Mouse (Mus musculus) Muller cell, postnatal 12 days (primary cell): Measurements from ENCODE around the gene Vps13c.

ENCODE experiments used
- DNase-seq: peaks from one replicate; pipeline ENCODE4 v3.0.0-alpha.2; 2015; ENCODE audit errors: inconsistent ontology term

The Vps13c gene

DNA sequence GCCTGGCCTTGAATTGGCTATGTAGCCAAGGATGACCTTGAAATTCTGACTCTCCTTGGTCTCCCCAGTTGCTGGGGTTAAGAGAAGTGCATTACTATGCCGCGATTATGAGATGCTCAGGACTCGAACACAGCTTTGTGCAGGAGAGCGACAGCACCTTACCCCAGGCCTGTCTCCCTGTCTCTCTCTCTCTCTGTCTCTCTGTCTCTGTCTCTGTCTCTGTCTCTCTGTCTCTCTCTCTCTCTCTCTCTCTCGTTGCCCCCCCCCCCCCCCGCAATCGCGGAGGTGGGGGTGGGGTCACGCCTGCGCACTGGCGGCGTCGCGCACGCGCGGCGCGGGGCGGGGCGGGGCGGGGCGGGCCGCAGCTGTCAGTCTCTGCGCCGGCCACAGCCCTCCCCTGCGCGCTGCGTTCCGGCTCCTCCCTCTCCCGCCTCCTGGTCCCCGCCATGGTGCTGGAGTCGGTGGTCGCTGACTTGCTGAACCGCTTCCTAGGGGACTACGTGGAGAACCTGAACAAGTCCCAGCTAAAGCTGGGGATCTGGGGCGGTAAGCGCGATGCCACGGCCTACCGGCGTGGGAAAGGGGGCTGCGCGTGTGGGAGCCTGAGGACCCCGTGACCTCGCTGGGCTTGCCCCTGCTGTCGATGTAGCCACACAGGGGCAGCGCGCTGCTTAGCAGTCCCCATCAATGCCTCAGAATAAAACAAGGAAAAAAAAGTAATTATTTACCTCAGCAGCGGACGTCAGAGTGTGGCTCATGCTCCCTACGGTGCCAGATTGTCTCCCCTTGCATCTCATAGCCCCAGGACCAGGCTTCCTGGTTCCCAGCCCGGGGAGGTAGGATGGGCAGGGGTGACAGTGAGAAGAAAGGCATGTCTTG is at the start of gene Vps13c:
Gene Vps13c (plus strand): TSS at position 416 of the 879 bp plus-strand sequence.
- DNase-seq: peak; percentile 86

DNA sequence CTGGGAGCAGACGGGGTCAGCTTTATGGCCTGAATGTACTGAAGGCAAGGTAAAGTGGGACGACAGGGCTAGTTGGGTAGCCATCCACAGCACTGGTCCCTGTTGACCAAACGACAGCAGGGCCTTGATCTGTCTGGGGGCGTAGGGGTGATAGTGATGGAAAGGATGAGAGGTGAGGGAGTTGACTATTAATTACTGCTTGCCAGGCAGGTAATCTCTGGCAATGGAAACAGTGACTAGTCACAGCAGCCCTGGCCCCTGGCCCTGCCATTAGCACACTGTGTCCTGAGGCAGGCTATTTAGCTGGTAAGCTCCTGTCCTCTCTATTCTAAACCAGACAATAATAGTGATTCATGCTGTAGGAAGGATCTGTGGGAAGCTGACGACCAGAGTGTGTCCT is 47.8 kb upstream of the Vps13c start:
- DNase-seq: peak; percentile 3

DNA sequence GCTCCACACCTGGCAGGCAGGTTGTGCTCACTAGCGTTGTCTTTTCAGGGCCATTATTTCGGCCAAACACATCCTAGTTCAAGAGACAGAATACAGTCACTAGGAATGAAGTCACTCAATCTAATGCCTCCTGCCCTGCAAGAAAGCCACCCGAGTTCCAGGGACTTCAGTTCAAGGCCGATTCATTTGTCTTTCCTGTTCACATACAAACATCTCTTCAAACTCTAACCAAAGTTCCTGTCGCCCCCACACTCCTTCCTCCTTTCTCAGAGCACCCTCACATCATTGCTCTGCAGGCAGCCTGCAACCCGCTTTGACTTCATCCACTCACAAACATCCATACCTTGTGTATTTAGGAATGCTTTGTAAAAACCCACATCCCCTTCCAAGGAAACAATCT is 46.7 kb upstream of the Vps13c start:
- no peak for DNase-seq

DNA sequence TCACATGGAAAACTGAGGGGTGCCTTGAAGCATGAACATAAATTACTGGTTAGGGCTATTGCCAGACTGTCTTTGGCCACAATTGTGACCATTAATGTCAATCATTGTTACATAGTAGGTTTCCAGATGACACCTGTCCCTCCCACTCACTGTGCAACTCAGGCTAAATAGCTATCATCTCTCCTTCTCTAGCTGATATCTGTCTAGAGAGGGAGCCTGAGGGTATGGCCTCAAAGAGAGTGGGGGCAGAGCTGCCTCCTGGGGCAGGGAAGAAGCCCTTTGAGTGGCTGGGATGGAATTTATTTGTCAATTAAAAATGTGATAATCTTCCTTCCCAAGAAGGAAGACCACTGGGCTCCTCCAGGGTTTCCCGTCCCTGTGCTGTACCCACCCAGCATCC is 46.0 kb upstream of the Vps13c start:
- no peak for DNase-seq

DNA sequence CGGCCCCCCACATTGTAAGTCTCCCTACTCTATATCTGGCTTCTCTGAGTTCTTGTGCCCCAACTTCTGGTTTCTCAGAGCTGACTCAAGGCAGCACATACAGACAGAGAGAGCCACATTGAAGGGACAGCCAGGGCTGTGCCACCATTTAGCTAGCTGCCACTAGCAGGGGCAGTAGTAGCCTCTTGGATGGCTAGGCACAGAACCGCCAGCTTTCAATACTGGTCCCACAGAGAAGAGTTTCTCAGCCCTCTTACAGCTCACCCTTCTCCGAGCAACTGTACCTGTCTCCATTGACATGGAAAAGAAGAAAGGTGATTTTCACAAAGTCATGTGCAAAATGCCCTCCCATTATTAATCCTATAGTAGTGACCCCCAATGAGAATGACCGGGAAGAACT is 45.5 kb upstream of the Vps13c start:
- no peak for DNase-seq

DNA sequence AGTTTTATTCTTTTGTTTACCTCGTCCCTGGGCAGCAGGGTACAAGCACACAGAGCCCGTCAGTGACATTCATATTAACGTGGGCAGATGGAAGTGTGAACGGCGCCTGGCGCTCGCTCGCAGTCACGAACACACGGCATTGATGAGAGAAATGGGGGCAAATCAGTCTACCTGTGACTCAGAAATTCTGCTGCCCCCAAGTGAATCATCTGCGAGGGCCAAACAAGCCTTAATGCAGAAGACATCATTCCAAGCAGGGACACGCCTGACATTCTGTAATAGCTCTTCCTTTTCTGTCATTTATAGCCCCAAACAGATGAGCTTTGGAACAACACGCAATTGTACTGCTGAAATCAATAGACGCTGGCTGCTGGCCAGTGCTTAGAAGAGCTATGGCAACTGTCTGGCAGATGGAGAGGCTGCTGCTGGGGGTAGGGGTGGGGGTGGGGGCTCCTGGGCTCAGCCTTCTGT is 45.0 kb upstream of the Vps13c start:
- DNase-seq: peak; percentile 46

DNA sequence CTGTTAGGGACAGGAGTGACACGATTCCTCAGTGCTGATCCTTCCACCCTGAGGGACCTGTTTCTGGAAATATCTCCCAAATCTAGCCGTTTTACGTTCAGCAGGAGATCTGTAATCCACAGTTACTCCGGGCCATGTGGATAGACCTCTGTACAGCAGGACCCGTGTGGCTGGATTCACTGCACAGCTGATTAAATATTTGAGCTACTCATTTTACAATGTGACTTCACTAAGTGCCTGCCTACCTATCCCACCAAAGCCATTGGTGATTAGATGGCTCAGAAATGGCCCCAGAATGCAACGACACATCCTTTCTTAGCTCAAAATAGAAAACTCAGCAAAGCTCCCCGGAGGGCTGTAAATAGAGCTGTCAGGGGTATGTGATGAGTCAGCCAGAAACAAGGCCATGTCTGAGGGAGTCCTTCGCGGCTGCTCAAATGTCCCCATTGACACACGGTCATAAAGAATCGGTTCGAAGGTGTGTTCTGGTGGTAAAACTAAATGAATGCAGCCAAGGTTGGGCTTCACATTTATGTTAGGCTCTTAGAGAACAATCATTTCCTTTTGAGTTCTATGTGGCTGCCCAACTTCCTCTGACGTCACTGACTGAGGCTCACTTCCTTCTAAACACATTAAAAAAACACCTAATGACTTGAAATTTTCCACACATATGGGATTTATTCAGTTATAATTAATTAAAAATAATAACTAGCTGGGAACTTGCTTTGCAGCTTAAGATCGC is 40.9 kb upstream of the Vps13c start:
- DNase-seq: peak; percentile 17

DNA sequence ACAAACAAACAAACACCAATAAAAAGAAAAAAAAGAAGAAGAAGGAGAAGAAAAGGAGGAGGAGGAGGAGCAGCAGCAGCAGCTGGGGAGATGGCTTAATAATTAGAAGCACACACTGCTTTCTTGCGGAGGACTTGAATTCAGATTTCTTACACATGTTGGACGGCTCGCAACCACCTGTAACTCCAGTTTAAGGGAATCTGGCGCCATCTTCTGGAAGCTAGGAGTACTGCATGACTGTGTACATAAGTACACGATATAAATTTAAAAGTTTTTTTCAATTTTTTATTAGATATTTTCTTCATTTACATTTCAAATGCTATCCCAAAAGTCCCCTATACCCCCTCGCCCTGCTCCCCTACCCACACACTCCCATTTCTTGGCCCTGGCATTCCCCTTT is 38.0 kb upstream of the Vps13c start:
- DNase-seq: peak; percentile 10

DNA sequence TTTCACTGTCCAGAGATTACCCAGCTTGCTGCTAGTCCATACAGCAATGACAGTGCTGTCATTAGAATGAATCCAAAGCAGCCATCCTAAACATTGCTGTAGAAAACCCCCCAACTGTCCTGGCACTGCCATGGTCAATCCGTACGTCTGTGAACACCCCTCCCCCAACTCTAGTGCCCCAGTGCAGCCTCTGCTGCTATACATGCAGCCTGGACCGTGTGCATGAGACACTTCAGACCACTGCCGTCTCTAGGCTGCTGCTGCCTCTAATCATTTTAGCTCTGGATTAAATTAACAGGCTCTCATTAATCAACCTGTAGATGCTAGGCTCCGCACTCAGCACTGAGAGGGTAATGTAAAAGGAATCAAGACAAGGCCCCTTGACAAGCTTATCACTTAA is 33.2 kb upstream of the Vps13c start:
- no peak for DNase-seq

DNA sequence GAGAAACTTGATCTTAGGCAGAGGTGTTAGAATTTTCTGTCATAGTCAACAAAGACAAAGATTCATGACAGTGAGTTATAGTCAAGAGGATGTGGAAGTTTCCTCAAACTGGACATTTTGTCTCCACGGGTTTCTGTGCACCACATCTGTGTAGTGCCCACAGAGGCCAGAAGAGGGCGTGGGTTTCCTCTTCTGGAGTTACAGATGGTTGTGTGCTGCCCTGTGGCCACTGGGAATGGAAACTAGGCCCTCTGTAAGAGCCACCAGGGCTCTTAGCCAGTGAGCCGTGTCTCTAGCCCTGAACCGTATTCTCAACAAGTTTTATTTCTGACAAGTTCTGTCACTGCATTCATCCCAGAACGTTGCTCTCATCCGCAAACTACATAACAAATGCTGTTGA is 29.7 kb upstream of the Vps13c start:
- DNase-seq: no peak

DNA sequence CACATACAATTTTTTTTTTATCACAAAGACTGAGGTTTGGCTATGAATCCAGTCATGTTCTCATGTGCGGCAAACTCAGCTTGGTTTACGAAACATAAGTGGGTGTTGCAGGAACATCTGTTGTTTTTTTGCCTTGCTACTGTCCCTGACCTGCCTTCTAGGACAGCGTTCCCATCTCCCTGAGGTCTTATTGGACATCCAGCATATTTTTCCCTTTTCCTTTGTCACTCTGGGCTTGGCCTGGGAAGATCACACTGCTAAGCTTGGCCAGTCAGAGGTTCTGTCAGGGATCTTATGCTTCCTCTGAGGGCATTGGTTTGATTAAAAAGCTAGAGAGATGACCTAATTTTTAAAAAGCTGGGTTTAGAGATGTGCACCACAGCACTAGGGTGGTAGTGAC is 29.1 kb upstream of the Vps13c start:
- DNase-seq: no peak

DNA sequence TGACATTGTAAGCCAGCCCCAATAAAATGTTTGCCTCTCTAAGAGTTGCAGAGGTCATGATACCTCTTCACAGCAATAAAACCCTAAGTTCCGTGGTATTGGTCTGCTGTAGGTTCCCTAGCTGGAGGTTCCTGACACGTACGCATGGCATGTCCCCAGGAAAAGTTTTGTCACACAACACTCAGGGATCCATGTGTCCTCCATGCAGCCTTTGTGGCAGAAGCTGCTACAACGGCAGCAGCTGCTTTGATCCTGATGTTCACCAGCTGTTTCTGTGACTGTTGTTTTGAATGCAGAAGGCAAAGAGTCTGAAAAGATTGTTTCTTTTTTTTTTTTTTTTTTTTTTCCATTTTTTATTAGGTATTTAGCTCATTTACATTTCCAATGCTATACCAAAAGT is 27.0 kb upstream of the Vps13c start:
- no peak for DNase-seq

DNA sequence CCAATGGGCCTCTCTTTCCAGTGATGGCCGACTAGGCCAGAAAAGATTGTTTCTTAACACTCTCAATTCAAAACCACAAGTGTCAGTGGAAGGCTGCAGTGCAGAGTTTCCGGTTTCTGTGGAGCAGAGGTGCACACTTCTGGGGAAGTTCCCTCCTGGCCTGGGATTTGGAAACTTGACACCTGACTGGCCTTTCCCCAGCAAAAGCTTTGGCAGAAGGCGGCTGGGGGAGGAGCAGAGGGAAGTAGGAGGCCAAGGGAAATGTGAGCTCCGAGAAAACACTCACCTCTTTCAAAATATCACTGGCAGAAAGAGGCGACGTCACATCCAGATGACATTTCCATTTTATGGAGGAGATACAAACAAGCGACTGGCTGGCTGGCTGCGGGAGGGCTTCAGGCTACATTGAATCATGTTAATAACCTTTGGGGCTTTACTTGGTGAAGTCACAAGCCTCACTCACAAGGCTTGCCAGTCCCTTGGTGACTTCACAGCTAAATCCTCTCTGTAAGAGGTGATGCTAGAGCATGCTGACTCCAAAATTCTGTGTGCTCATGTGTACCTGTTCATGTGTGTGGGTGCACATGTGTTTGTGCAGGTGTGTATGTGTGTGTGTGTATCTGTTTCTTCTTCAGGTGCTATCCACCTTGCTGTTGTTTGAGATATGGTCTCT is 26.4 kb upstream of the Vps13c start:
- peak; percentile 41 for DNase-seq

DNA sequence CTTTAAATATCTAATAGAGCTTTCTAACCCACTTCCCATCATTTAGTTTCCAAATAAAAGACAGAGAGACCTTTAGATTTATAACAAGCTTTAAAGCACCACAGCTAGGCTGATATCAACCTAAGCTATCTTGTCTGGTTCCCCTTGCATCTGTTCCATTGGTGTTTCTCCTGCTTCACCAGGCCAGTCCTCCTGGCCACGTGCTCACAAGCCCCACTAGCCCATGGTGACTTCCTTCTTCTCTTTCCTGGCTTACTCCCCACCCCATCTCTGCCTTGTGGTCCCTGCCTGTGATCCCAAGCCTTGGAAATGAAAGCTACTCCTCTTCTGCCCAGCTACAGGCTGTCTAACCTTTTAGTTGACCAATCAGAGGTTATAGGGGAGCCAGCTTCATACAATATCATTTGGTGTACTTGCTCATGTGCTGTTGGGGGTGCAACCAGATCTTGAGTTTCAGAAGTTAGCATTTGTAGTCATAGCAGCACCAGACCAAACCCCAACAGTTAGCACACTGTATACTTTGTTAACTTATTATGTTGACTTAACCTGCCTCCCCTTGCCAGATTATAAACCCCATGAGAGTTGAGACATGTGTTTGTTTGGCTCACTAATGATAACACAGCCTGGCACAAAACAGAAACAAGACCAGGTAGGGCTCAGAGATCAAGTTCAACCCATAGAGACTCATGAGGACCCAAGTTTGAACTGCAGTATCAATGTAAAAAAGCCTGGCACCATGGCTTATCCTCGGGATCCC is 23.8 kb upstream of the Vps13c start:
- DNase-seq: no peak

DNA sequence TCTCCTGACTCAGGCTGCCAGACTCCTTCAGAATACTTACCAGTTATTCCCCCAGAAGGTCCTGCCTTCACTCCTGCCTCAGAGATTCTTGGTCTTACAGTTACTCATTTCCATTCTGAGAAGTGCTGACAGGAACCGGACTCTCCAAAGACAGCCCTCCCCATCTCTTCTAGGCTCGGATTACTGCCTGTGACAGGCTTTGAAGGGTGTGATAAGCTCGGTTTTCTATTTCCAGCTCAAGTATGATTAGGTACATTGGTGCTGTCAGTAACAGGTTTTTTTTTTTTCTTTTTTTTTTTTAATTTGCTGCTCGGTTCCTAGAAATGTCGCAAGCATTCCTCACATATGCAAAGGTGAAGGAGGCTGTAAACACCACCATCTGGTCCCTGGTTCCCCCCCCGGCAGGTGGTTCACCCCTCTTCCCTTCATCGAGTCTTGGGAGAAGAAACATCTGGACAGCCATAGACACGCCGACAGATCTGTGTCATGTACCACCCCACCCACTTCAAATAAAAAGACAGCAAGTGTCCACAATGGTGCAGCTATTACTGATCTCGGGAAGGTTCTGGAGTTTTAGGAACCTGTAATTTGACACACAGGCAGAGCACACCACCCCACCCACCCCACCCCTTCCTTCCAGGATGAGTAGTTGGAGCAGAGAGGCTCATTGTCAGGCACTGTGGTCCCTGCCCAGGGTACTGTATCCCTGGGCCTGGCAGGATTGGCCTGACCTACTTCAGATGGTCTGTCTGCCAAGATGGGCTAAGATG is 22.1 kb upstream of the Vps13c start:
- DNase-seq: no peak

DNA sequence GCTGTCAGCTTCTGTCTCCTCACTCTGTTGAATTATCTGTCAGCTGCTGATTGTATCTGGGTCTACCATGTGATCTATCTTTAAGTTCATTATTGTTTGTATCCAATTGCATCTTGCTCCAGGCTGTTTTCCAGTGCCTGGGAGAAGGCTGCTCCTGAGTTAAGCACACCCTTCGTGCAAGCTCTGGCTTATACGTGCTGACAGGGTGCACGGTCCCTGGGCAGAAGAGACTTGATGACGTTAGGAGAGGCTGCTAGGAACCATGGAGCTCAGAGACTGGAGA is 21.6 kb upstream of the Vps13c start:
- DNase-seq: no peak

DNA sequence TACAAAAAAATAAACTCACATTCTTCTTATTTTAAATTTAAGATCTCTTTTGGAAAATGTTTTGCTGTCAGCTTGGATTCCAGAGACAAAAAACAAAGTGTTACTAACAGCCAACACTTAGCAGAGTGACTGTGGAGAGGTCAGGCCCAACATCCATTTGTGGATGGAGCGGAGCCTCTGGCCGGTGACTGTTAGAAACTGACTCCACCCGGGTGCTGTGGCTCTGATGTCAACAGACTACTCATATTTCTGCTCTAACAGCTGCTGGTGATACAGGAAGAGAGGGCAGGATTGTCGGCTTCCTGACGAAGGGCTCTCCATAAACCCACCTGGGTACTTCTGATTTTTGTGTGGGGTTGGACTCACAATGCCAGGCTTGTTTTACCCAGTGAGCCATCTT is 17.1 kb upstream of the Vps13c start:
- DNase-seq: no peak

DNA sequence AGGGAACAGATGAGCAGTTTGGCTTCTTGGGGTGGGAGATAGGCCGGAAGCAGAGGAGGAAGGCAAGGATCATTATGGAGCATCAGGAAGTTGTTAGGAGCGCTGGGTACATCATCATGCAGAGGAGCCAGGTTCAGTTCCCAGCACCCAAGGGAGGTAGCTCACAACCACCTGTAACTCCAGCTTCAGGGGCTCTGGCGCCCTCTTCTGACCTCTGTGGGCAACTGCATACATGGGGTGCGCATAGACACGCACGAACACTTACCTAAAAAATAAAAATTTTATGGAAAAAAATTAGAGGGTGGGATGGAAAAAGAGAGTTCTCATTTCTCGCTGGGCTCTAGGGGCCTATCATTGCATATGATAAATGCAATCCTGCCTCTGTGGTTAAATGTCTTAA is 14.7 kb upstream of the Vps13c start:
- no peak for DNase-seq

DNA sequence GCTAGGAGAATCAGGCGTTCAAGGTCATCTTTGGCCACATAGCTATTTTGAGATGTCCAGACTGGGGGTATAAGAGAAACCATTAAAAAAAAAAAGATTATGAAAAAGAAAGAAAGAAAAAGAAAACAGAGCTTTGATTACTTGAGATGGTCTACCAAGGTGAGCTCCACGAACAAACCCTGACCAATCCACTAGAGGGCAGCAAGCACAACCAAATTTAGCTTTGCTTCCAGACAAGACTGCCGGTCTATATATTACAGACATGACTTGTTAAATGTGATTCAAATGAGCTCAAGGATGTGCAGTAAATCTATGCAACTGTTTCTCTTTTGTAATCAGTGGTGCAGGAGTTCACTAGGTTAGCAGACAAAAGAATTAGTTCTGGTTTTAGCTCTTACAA is 12.0 kb upstream of the Vps13c start:
- peak; percentile 24 for DNase-seq

DNA sequence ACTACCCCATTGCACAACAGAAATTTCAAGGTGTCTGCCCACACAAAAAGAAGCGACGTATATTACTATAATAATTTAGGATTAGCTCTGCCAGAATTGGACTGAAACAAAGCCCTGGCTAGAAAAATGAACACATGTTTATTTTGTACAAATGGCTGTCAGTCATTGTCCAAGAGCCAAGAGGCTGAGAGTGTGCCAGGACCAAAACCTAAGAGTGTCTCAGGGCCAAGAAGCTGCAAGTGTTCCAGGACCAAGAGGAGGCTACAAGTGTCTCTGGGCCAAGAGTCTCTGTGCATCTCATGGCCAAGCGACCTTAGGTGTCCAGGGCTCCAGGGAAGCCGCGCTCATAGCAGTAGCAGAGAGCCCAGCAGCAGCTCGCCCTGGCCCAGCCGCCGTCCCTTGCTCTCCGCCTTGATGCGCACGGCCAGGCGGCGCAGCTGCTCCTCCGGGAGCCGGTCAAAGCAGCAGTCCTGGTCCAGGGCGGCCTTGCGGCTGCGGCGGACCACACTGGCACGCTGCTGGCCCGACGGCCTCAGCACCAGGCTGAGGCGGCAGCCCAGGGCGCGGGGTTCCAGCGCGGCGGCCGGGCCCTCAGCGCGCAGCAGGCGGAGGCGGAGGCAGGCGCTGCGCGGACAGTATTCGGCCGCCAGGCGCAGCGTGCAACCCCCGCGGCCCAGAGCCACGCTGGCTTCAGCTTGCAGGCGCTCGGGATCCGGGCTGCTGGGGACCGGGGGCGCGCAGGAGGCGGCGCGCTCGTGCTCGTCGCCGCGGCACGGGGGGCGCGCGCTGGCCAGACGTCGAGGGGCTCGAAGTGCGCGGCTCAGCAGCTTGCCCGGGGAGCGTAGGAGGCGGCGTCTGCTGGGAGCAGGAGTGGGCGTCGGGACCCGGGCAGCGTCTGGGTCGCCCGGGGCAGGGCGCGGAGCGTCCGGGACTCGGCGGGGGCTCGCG is 9.5 kb upstream of the Vps13c start:
- peak; percentile 66 for DNase-seq
